ENCODE assay signal across 27 mouse cellular contexts in genomic region chr17:37012141-37012540, GRCm38 (mm10). TPM values are rescaled to one million over a fixed set of nuclear protein-coding genes. Genes with fewer than 3 reads are reported as not detected.
A peak's percentile ranks its signal among the peaks of the same experiment; 100 is the strongest.
DNase-seq lines count a peak whose midpoint lies in the region; ATAC-seq and TF ChIP-seq lines count a peak whose summit lies in the region.
"Had no signal": no experiment of that assay in that cellular context is flagged by ENCODE, and none has a peak within 500 bp of the region (broad histone marks: within the 10 kb centered on the region; RNA-seq: fewer than 3 reads in every experiment).

No protein-coding gene starts in this region.

- H3K9me3 ChIP-seq in forebrain, embryonic 15.5 days: no peaks in the 10 kb centered on the region
- no peaks in the 10 kb centered on the region for H3K9me3 ChIP-seq in forebrain, embryonic 12.5 days
- no peaks in the 10 kb centered on the region for H3K9me3 ChIP-seq in hindbrain, postnatal 0 days (ENCODE audit: low read length)
- no peaks in the 10 kb centered on the region for H3K9me3 ChIP-seq in hindbrain, embryonic 11.5 days (ENCODE audit: control insufficient read depth, low read length)
- H3K9me3 ChIP-seq in E14TG2a.4 (ENCODE audit: low read length): no peaks in the 10 kb centered on the region
- H3K9me3 ChIP-seq: G1E; heart, embryonic 15.5 days; hindbrain, embryonic 15.5 days had no signal

- H3K4me3 ChIP-seq in forebrain, embryonic 15.5 days: no peak overlapping the region
- no peak overlapping the region for H3K4me3 ChIP-seq in forebrain, embryonic 12.5 days (replicated peaks)
- no peak overlapping the region for H3K4me3 ChIP-seq in hindbrain, postnatal 0 days (ENCODE audit: low read length)
- H3K4me3 ChIP-seq in hindbrain, embryonic 11.5 days (ENCODE audit: low read depth, low read length): no peak overlapping the region
- peak overlapping the region; percentile 40 for H3K4me3 ChIP-seq in E14TG2a.4 (replicated peaks; ENCODE audit: low read length)
- H3K4me3 ChIP-seq: heart, adult 2 months; heart, embryonic 15.5 days; hindbrain, embryonic 15.5 days had no signal

- no peak for TF ChIP-seq CTCF in hindbrain, postnatal 0 days (IDR thresholded peaks at IDR 0.05; ENCODE audit: low read depth)
- TF ChIP-seq CTCF in E14TG2a.4 (conservative IDR thresholded peaks at IDR 0.05; ENCODE audit: low read length): no peak

- H3K4me1 ChIP-seq in forebrain, embryonic 15.5 days: peaks cover 14% of the 10 kb centered on the region
- no peaks in the 10 kb centered on the region for H3K4me1 ChIP-seq in forebrain, embryonic 12.5 days
- H3K4me1 ChIP-seq in hindbrain, postnatal 0 days (ENCODE audit: insufficient read depth, low read length): no peaks in the 10 kb centered on the region
- no peaks in the 10 kb centered on the region for H3K4me1 ChIP-seq in hindbrain, embryonic 11.5 days (replicated peaks; ENCODE audit: control insufficient read depth, insufficient read depth, low read length)
- H3K4me1 ChIP-seq in E14TG2a.4 (replicated peaks; ENCODE audit: low read depth, low read length): peaks cover 76% of the 10 kb centered on the region
- H3K4me1 ChIP-seq: heart, embryonic 15.5 days had no signal

- H3K36me3 ChIP-seq in forebrain, embryonic 15.5 days: peaks cover 44% of the 10 kb centered on the region
- peaks cover 43% of the 10 kb centered on the region for H3K36me3 ChIP-seq in forebrain, embryonic 12.5 days (replicated peaks)
- H3K36me3 ChIP-seq in hindbrain, postnatal 0 days (ENCODE audit: insufficient read depth, low read length): peaks cover 19% of the 10 kb centered on the region; the same call in 1 of the 2 replicates
- H3K36me3 ChIP-seq in hindbrain, embryonic 11.5 days (ENCODE audit: control insufficient read depth, insufficient read depth, low read length): peaks cover 2% of the 10 kb centered on the region; the same call in 1 of the 2 replicates
- peaks cover 46% of the 10 kb centered on the region for H3K36me3 ChIP-seq in E14TG2a.4 (ENCODE audit: insufficient read depth, low read length)
- H3K36me3 ChIP-seq: G1E had no signal

- 0 out of 2 replicates have a peak, but pooled peaks have one; percentile 7 for ATAC-seq in forebrain, embryonic 15.5 days (replicated peaks)
- no peak for ATAC-seq in forebrain, embryonic 12.5 days (ENCODE audit: low FRiP score)
- peak; percentile 27; the same call in 1 of the 2 replicates for ATAC-seq in hindbrain, postnatal 0 days
- no peak for ATAC-seq in hindbrain, embryonic 11.5 days (ENCODE audit: low FRiP score)
- ATAC-seq: activated CD4-positive, CD25-positive, alpha-beta regulatory T cell, adult 4 months; CD4-positive, CD25-positive, alpha-beta regulatory T cell, adult 4 months had no signal

- no peak overlapping the region for H3K9ac ChIP-seq in forebrain, embryonic 15.5 days (replicated peaks)
- no peak overlapping the region for H3K9ac ChIP-seq in forebrain, embryonic 12.5 days
- no peak overlapping the region for H3K9ac ChIP-seq in hindbrain, postnatal 0 days (replicated peaks; ENCODE audit: low read length)
- no peak overlapping the region for H3K9ac ChIP-seq in hindbrain, embryonic 11.5 days (ENCODE audit: low read depth, low read length)
- H3K9ac ChIP-seq: heart, embryonic 15.5 days; hindbrain, embryonic 15.5 days had no signal

- 87% methylated on average over 5 of the region's 5 CpGs for WGBS in forebrain, embryonic 15.5 days
- WGBS in forebrain, embryonic 12.5 days: 78% methylated on average over 5 of the region's 5 CpGs
- 76% methylated on average over 5 of the region's 5 CpGs for WGBS in hindbrain, postnatal 0 days
- 77% methylated on average over 5 of the region's 5 CpGs for WGBS in hindbrain, embryonic 11.5 days

- H3K27ac ChIP-seq in forebrain, embryonic 15.5 days (replicated peaks): no peak overlapping the region
- no peak overlapping the region for H3K27ac ChIP-seq in forebrain, embryonic 12.5 days
- H3K27ac ChIP-seq in hindbrain, postnatal 0 days: no peak overlapping the region
- no peak overlapping the region for H3K27ac ChIP-seq in hindbrain, embryonic 11.5 days (ENCODE audit: low read depth, low read length)
- H3K27ac ChIP-seq: heart, adult 2 months; heart, embryonic 15.5 days; hindbrain, embryonic 15.5 days had no signal

- H3K4me2 ChIP-seq in forebrain, embryonic 15.5 days (replicated peaks): no peak overlapping the region
- H3K4me2 ChIP-seq in forebrain, embryonic 12.5 days: no peak overlapping the region
- H3K4me2 ChIP-seq in hindbrain, postnatal 0 days (ENCODE audit: low read depth, low read length): no peak overlapping the region
- H3K4me2 ChIP-seq in hindbrain, embryonic 11.5 days (replicated peaks; ENCODE audit: low read depth, low read length): no peak overlapping the region
- H3K4me2 ChIP-seq: heart, embryonic 11.5 days; heart, embryonic 15.5 days; hindbrain, embryonic 15.5 days had no signal

- DNase-seq in hindbrain, postnatal 0 days (ENCODE audit: low spot score): no peak
- DNase-seq in hindbrain, embryonic 11.5 days (ENCODE audit: low spot score): no peak
- peak; percentile 81 for DNase-seq in R1 (ENCODE audit: low read depth, low spot score)
- DNase-seq in gastrocnemius, adult 18-20 months (ENCODE audit: low spot score): no peak
- DNase-seq: adrenal gland, postnatal 14 days; B cell, adult 2 months; cerebellum, adult 11-12 months; cerebellum, adult 9-10 months; cerebellum, postnatal 36 days; gastrocnemius, postnatal 10 days; heart, adult 2 months; heart, postnatal 14 days; kidney, adult 11 months had no signal

- no peaks in the 10 kb centered on the region for H3K27me3 ChIP-seq in forebrain, embryonic 15.5 days
- no peaks in the 10 kb centered on the region for H3K27me3 ChIP-seq in forebrain, embryonic 12.5 days
- H3K27me3 ChIP-seq in hindbrain, postnatal 0 days (ENCODE audit: insufficient read depth, low read length): no peaks in the 10 kb centered on the region
- H3K27me3 ChIP-seq in hindbrain, embryonic 11.5 days (ENCODE audit: control insufficient read depth, insufficient read depth, low read length): no peaks in the 10 kb centered on the region
- no peaks in the 10 kb centered on the region for H3K27me3 ChIP-seq in E14TG2a.4 (ENCODE audit: insufficient read depth, low read length)
- H3K27me3 ChIP-seq: heart, embryonic 15.5 days; hindbrain, embryonic 15.5 days had no signal

RNA-seq across cellular contexts. Expression of gene Mog, which starts 11.1 kb away (rescaled TPM):
- polyA plus RNA-seq in forebrain, embryonic 15.5 days (2015; fragmentation: Nextera tagmentation; extraction: Ambion mirVana): 1.9 and 2.4 TPM in 2 replicates
- polyA plus RNA-seq in forebrain, embryonic 12.5 days (2016; fragmentation: Nextera tagmentation; extraction: Ambion mirVana): 1.1 and 1.2 TPM in 2 replicates
- total RNA-seq in hindbrain, postnatal 0 days (2014; rRNA removed): 0.52 TPM in 1 of 2 replicates, not detected in the other
- polyA plus RNA-seq in hindbrain, postnatal 0 days (2015; fragmentation: Nextera tagmentation; extraction: Ambion mirVana): 1.5 and 1.7 TPM in 2 replicates
- polyA plus RNA-seq in hindbrain, embryonic 11.5 days (2014; fragmentation: Nextera tagmentation; extraction: Ambion mirVana): 0.39 and 0.61 TPM in 2 replicates
- total RNA-seq in gastrocnemius, adult 18-20 months (2021): not detected
- total RNA-seq: adrenal gland, adult 18-20 months; adrenal gland, postnatal 14 days; gastrocnemius, postnatal 10 days; heart, adult 2 months; heart, postnatal 14 days; hematopoietic stem cell, adult 5-6 weeks had no signal
- polyA plus RNA-seq: activated CD4-positive, CD25-positive, alpha-beta regulatory T cell, adult 4 months; CD4-positive, CD25-positive, alpha-beta regulatory T cell, adult 4 months; G1E; gonadal fat pad, adult 2 months; heart, adult 2 months; heart, embryonic 11.5 days; heart, embryonic 15.5 days had no signal

RNA-seq across cellular contexts. Expression of gene Zfp57, which starts 11.2 kb away (rescaled TPM):
- 329 and 340 TPM in 2 replicates for polyA plus RNA-seq in forebrain, embryonic 15.5 days (2015; fragmentation: Nextera tagmentation; extraction: Ambion mirVana)
- 193 and 197 TPM in 2 replicates for polyA plus RNA-seq in forebrain, embryonic 12.5 days (2016; fragmentation: Nextera tagmentation; extraction: Ambion mirVana)
- 118 and 137 TPM in 2 replicates for total RNA-seq in hindbrain, postnatal 0 days (2014; rRNA removed)
- polyA plus RNA-seq in hindbrain, postnatal 0 days (2015; fragmentation: Nextera tagmentation; extraction: Ambion mirVana): 118 and 129 TPM in 2 replicates
- polyA plus RNA-seq in hindbrain, embryonic 11.5 days (2014; fragmentation: Nextera tagmentation; extraction: Ambion mirVana): 137 and 153 TPM in 2 replicates
- total RNA-seq in gastrocnemius, adult 18-20 months (2021): not detected
- polyA plus RNA-seq: activated CD4-positive, CD25-positive, alpha-beta regulatory T cell, adult 4 months; CD4-positive, CD25-positive, alpha-beta regulatory T cell, adult 4 months; G1E had no signal

RNA-seq across cellular contexts. Expression of gene H2-M5, which starts 22.8 kb away (rescaled TPM):
- 2.0 TPM in 2 replicates for polyA plus RNA-seq in forebrain, embryonic 15.5 days (2015; fragmentation: Nextera tagmentation; extraction: Ambion mirVana)
- 1.3 and 1.6 TPM in 2 replicates for polyA plus RNA-seq in forebrain, embryonic 12.5 days (2016; fragmentation: Nextera tagmentation; extraction: Ambion mirVana)
- 0.97 and 2.5 TPM in 2 replicates for total RNA-seq in hindbrain, postnatal 0 days (2014; rRNA removed)
- 1.1 and 1.9 TPM in 2 replicates for polyA plus RNA-seq in hindbrain, postnatal 0 days (2015; fragmentation: Nextera tagmentation; extraction: Ambion mirVana)
- 0.86 and 1.1 TPM in 2 replicates for polyA plus RNA-seq in hindbrain, embryonic 11.5 days (2014; fragmentation: Nextera tagmentation; extraction: Ambion mirVana)
- total RNA-seq in gastrocnemius, adult 18-20 months (2021): not detected
- total RNA-seq: adrenal gland, adult 18-20 months; adrenal gland, postnatal 14 days; hematopoietic stem cell, adult 5-6 weeks had no signal
- polyA plus RNA-seq: activated CD4-positive, CD25-positive, alpha-beta regulatory T cell, adult 4 months; CD4-positive, CD25-positive, alpha-beta regulatory T cell, adult 4 months; G1E had no signal

RNA-seq across cellular contexts. Expression of gene 2410137M14Rik, which starts 31.1 kb away (rescaled TPM):
- polyA plus RNA-seq in forebrain, embryonic 15.5 days (2015; fragmentation: Nextera tagmentation; extraction: Ambion mirVana): 0.37 TPM in 1 of 2 replicates, not detected in the other
- not detected in 2 replicates for polyA plus RNA-seq in forebrain, embryonic 12.5 days (2016; fragmentation: Nextera tagmentation; extraction: Ambion mirVana)
- not detected in 2 replicates for total RNA-seq in hindbrain, postnatal 0 days (2014; rRNA removed)
- polyA plus RNA-seq in hindbrain, postnatal 0 days (2015; fragmentation: Nextera tagmentation; extraction: Ambion mirVana): 0.23 and 0.26 TPM in 2 replicates
- polyA plus RNA-seq in hindbrain, embryonic 11.5 days (2014; fragmentation: Nextera tagmentation; extraction: Ambion mirVana): not detected in 2 replicates
- under 1 TPM in 1 of 2 experiments, not detected in 1; 0.37 TPM for total RNA-seq in gastrocnemius, adult 18-20 months (2021)
- total RNA-seq: adrenal gland, adult 18-20 months; adrenal gland, postnatal 14 days; gastrocnemius, postnatal 10 days; heart, postnatal 14 days; hematopoietic stem cell, adult 5-6 weeks had no signal
- polyA plus RNA-seq: activated CD4-positive, CD25-positive, alpha-beta regulatory T cell, adult 4 months; CD4-positive, CD25-positive, alpha-beta regulatory T cell, adult 4 months; embryonic facial prominence, embryonic 14.5 days; G1E; gonadal fat pad, adult 2 months; heart, embryonic 11.5 days; heart, embryonic 15.5 days; intestine, embryonic 14.5 days had no signal

RNA-seq across cellular contexts. Expression of gene Gabbr1, which starts 33.6 kb away (rescaled TPM):
- polyA plus RNA-seq in forebrain, embryonic 15.5 days (2015; fragmentation: Nextera tagmentation; extraction: Ambion mirVana): 50.9 and 53.1 TPM in 2 replicates
- polyA plus RNA-seq in forebrain, embryonic 12.5 days (2016; fragmentation: Nextera tagmentation; extraction: Ambion mirVana): 31.7 and 32.6 TPM in 2 replicates
- 519 and 527 TPM in 2 replicates for total RNA-seq in hindbrain, postnatal 0 days (2014; rRNA removed)
- polyA plus RNA-seq in hindbrain, postnatal 0 days (2015; fragmentation: Nextera tagmentation; extraction: Ambion mirVana): 93.4 and 98.3 TPM in 2 replicates
- polyA plus RNA-seq in hindbrain, embryonic 11.5 days (2014; fragmentation: Nextera tagmentation; extraction: Ambion mirVana): 16.8 and 24.8 TPM in 2 replicates
- 1 to 10 TPM; 5.5 to 8.2 TPM for total RNA-seq in gastrocnemius, adult 18-20 months (2021)

Comparison
In these comparisons a context has a peak if more than half of its experiments do, and no peak if none do; other contexts are left out.
1. ATAC-seq: peak in forebrain, embryonic 15.5 days (single experiment) and hindbrain, postnatal 0 days (single experiment); none in forebrain, embryonic 12.5 days (single experiment) and hindbrain, embryonic 11.5 days (single experiment).